Comparison of ENCODE assay signal across 12 mouse cellular contexts in genomic region chr8:87914247-87914967, GRCm38 (mm10). TPM values are rescaled to one million over a fixed set of nuclear protein-coding genes. Genes with fewer than 3 reads are reported as not detected.
A peak's percentile ranks its signal among the peaks of the same experiment; 100 is the strongest.
DNase-seq lines count a peak whose midpoint lies in the region; ATAC-seq and TF ChIP-seq lines count a peak whose summit lies in the region.
"Had no signal": no experiment of that assay in that cellular context is flagged by ENCODE, and none has a peak within 500 bp of the region (broad histone marks: within the 10 kb centered on the region; RNA-seq: fewer than 3 reads in every experiment).

No protein-coding gene starts in this region.

- no peaks in the 10 kb centered on the region for H3K9me3 ChIP-seq in heart, embryonic 16.5 days (replicated peaks; ENCODE audit: control insufficient read depth, low read length)
- no peaks in the 10 kb centered on the region for H3K9me3 ChIP-seq in lung, embryonic 14.5 days (ENCODE audit: low read depth, low read length)

- no peak; the same call in 1 of the 2 replicates for ATAC-seq in heart, embryonic 16.5 days (replicated peaks; ENCODE audit: extremely low read depth, insufficient read depth, low FRiP score)
- ATAC-seq in lung, embryonic 14.5 days (ENCODE audit: insufficient read depth), result peak; percentile 87
- no peak for ATAC-seq in granulocyte monocyte progenitor cell, adult 5-6 weeks (replicated peaks; ENCODE audit: poor library complexity, severe bottlenecking)

- WGBS in heart, embryonic 16.5 days, result 46% methylated on average over 6 of the region's 6 CpGs
- 25% methylated on average over 6 of the region's 6 CpGs for WGBS in lung, embryonic 14.5 days

- no peak overlapping the region for H3K4me3 ChIP-seq in heart, embryonic 16.5 days (ENCODE audit: low read length)
- H3K4me3 ChIP-seq in lung, embryonic 14.5 days (ENCODE audit: low read depth, low read length), result no peak overlapping the region
- no peak overlapping the region for H3K4me3 ChIP-seq in embryonic fibroblast, embryonic 13.5 days (ENCODE audit: insufficient read depth, low read length)

- no peak for DNase-seq in heart, postnatal 36 days
- DNase-seq in lung, embryonic 14.5 days, result peak; percentile 82
- no peak for DNase-seq in lung, postnatal 25 days (ENCODE audit: low spot score)
- peak; percentile 47 for DNase-seq in adipocyte (ENCODE audit: low spot score)
- DNase-seq in adrenal gland, postnatal 4 days (ENCODE audit: low spot score in 2 of 2), result no peak
- DNase-seq: cerebellum, adult 9-11 months; liver; thymus, adult 18-20 months had no signal

- no peak for TF ChIP-seq CTCF in lung, embryonic 14.5 days (IDR thresholded peaks at IDR 0.05; ENCODE audit: low read depth)
- TF ChIP-seq CTCF in embryonic fibroblast, embryonic 13.5 days (IDR thresholded peaks at IDR 0.05; ENCODE audit: borderline replicate concordance, insufficient read depth, low read length), result no peak

- peaks cover 11% of the 10 kb centered on the region for H3K4me1 ChIP-seq in heart, embryonic 16.5 days (ENCODE audit: control insufficient read depth, insufficient read depth, low read length)
- H3K4me1 ChIP-seq in lung, embryonic 14.5 days (ENCODE audit: insufficient read depth), result peaks cover 31% of the 10 kb centered on the region
- H3K4me1 ChIP-seq in embryonic fibroblast, embryonic 13.5 days (ENCODE audit: control insufficient read depth, insufficient read depth, low read length), result no peaks in the 10 kb centered on the region

- H3K27ac ChIP-seq in heart, embryonic 16.5 days (ENCODE audit: low read length), result peak overlapping the region; percentile 24; the same call in 1 of the 2 replicates
- H3K27ac ChIP-seq in lung, embryonic 14.5 days (ENCODE audit: low read depth), result peak overlapping the region; percentile 77
- H3K27ac ChIP-seq in embryonic fibroblast, embryonic 13.5 days (ENCODE audit: insufficient read depth, low read length), result peak overlapping the region; percentile 7; the same call in 1 of the 2 replicates

- no peak overlapping the region for H3K4me2 ChIP-seq in heart, embryonic 16.5 days (ENCODE audit: low read depth, low read length)
- H3K4me2 ChIP-seq in lung, embryonic 14.5 days, result peak overlapping the region; percentile 13; the same call in 1 of the 2 replicates
- H3K4me2 ChIP-seq: midbrain, embryonic 11.5 days had no signal

- H3K27me3 ChIP-seq in heart, embryonic 16.5 days (ENCODE audit: control insufficient read depth, insufficient read depth, low read length), result no peaks in the 10 kb centered on the region
- no peaks in the 10 kb centered on the region for H3K27me3 ChIP-seq in lung, embryonic 14.5 days (ENCODE audit: insufficient read depth, low read length)

- H3K9ac ChIP-seq in heart, embryonic 16.5 days (ENCODE audit: low read length), result no peak overlapping the region
- H3K9ac ChIP-seq in lung, embryonic 14.5 days, result no peak overlapping the region

- TF ChIP-seq POLR2A in embryonic fibroblast, embryonic 13.5 days (IDR thresholded peaks at IDR 0.05; ENCODE audit: low read depth, low read length), result no peak

- intact Hi-C loops in heart, postnatal 36 days (cut with DNase I), result loop anchor here (2.0 kb wide), 1 partner anchor 44 kb away; the partner anchor contains the start of gene Zfp423

- H3K36me3 ChIP-seq in heart, embryonic 16.5 days (ENCODE audit: control insufficient read depth, insufficient read depth), result no peaks in the 10 kb centered on the region
- no peaks in the 10 kb centered on the region for H3K36me3 ChIP-seq in lung, embryonic 14.5 days (ENCODE audit: insufficient read depth)

RNA-seq across cellular contexts. Expression of gene Zfp423, which starts 45.0 kb away (rescaled TPM):
- 3.1 and 3.7 TPM in 2 replicates for polyA plus RNA-seq in heart, embryonic 16.5 days (2015; fragmentation: Nextera tagmentation; extraction: Ambion mirVana)
- total RNA-seq in heart, postnatal 36 days (2021), result 1 to 10 TPM; 3.8 to 5.1 TPM
- polyA plus RNA-seq in lung, embryonic 14.5 days (2014; fragmentation: Nextera tagmentation; extraction: Ambion mirVana), result 16.3 and 18.1 TPM in 2 replicates
- polyA plus RNA-seq in embryonic fibroblast, embryonic 13.5 days (2011; ENCODE audit: insufficient read length, low read depth, missing spikeins), result 1.4 and 2.8 TPM in 2 replicates
- total RNA-seq in adrenal gland, postnatal 4 days (2021), result 10 to 100 TPM; 39.4 to 41.8 TPM
- total RNA-seq in granulocyte monocyte progenitor cell, adult 5-6 weeks (2014; fragmentation: Nextera tagmentation), result not detected in 2 replicates
- not detected in 2 replicates for total RNA-seq in granulocyte monocyte progenitor cell, adult 5-6 weeks (2017)

Comparison
In these comparisons a context has a peak if more than half of its experiments do, and no peak if none do; other contexts are left out.
1. DNase-seq: peak in lung, embryonic 14.5 days (single experiment) and adipocyte (single experiment); none in heart, postnatal 36 days (0 of 2), lung, postnatal 25 days (single experiment) and adrenal gland, postnatal 4 days (0 of 2).
2. H3K27ac ChIP-seq: peak in every context shown above with its lines; median percentile 77 in lung, embryonic 14.5 days; 24 in heart, embryonic 16.5 days; 7 in embryonic fibroblast, embryonic 13.5 days.
3. RNA of gene Zfp423, which starts 45.0 kb away (total RNA-seq): 39.4 to 41.8 TPM in adrenal gland, postnatal 4 days; 3.8 to 5.1 TPM in heart, postnatal 36 days and not detected in granulocyte monocyte progenitor cell, adult 5-6 weeks; every median in the first group is over 4 times any median in the second.